Mouse (Mus musculus): ENCODE measurements around the gene Rps27l. TPM values are rescaled to one million over a fixed set of nuclear protein-coding genes. Genes with fewer than 3 reads are reported as not detected.

The Rps27l gene
- polyA plus RNA-seq, 1 experiment: 664 TPM

DNA sequence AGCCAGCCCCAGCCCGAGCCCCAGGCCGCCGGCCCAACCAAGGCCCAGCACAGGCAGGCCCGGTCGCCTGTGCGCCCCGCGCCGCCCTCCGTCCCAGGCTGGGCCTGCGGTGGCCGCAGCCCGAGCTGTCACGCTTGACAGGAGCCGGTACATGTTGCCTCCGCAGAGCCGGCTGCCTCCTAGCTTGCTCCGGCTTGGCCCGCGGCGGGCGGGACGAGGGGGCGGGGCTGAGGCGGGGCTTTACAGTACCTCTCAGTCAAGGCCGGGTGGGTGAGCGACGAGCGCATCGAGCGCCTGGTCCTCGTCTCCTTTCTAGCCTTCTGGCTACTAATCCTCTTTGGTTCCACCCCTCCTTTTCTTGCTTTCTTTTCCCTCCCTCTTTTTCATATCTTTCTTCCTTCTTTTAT lies 29.4 kb downstream of the Rps27l start, which contains the start of gene Lactb:
Lactb (minus strand) TSS at position 246 of the 407 bp plus-strand sequence.
- H3K27ac ChIP-seq (ENCODE audit: insufficient read depth, low read length): peak within 1 kb of the TSS; percentile 57; the same call in 1 of the 2 replicates
- peak within 1 kb of the TSS; percentile 67 for H3K4me3 ChIP-seq (ENCODE audit: insufficient read depth, low read length)
- TF ChIP-seq POLR2A (IDR thresholded peaks at IDR 0.05; ENCODE audit: low read depth, low read length): peak; percentile 74
- TF ChIP-seq CTCF (IDR thresholded peaks at IDR 0.05; ENCODE audit: borderline replicate concordance, insufficient read depth, low read length): no peak
- H3K4me1 ChIP-seq (ENCODE audit: control insufficient read depth, insufficient read depth, low read length): peaks cover 2% of the 10 kb centered on the region; the same call in 1 of the 2 replicates

DNA sequence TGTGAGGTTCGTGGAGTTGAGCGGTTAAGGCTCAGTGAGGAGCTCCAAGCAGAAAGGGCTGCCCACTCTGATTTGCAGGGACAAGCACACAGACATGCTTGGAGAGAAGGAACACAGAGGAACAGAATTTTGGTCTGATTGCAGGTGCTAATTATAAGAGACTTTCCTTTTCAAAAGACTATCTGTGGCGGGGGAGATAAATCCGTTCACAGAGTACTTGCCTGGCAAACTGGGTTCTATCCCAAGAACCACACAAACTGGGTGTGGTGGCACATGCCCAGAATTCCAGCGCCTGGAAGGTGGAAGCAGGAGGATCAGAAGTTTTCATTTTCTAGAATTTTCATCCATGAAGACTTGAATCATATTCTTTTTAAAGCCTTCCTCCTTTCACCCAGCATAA lies 31.2 kb downstream of the Rps27l start:
- H3K4me1 ChIP-seq (ENCODE audit: control insufficient read depth, insufficient read depth, low read length): peaks cover 2% of the 10 kb centered on the region; the same call in 1 of the 2 replicates
- H3K27ac ChIP-seq (ENCODE audit: insufficient read depth, low read length): no peak overlapping the region
- H3K4me3 ChIP-seq (ENCODE audit: insufficient read depth, low read length): no peak overlapping the region
- TF ChIP-seq POLR2A (IDR thresholded peaks at IDR 0.05; ENCODE audit: low read depth, low read length) (no peak), CTCF (IDR thresholded peaks at IDR 0.05; ENCODE audit: borderline replicate concordance, insufficient read depth, low read length) (no peak)

DNA sequence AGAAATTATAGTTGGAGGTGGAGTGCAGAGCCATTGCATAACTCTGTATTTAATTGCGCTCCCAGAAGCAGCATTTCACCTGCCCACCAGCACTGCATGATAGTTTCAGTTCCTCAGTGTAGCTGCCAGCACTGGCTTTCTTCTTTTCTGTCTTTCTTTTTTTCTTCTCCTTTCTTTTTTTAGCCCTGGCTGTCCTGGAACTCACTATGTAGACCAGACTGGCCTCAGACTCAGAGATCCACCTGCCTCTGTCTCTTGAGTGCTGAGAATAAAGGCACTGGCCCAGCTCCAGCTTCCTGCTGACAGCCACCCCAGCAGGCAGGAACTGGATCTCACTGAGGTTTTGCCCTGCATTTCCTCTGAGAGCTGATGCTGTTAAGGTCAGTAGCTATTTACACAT lies 32.1 kb downstream of the Rps27l start:
- Histone ChIP-seq H3K27ac (ENCODE audit: insufficient read depth, low read length) (no peak overlapping the region), H3K4me3 (ENCODE audit: insufficient read depth, low read length) (no peak overlapping the region), H3K4me1 (ENCODE audit: control insufficient read depth, insufficient read depth, low read length) (peaks cover 2% of the 10 kb centered on the region; the same call in 1 of the 2 replicates)
- TF ChIP-seq CTCF (IDR thresholded peaks at IDR 0.05; ENCODE audit: borderline replicate concordance, insufficient read depth, low read length): no peak
- no peak for TF ChIP-seq POLR2A (IDR thresholded peaks at IDR 0.05; ENCODE audit: low read depth, low read length)

DNA sequence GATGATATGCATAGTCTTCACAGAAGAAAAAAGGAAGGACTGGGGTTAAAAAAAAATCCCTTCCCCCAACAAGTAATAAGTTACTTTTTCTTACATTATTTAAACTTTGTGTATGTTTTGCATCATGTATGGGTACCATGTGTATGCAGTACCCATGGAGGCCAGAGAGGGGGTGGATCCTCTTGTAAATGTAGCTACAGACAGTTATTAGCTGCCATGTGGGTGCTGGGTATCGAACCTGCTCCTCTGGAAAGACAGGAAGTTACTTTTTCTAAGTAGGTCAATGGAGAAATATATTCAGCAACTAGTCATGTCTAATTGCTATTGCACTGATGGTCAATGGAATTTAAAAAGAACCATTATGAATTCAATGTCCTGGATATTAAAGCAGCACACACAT lies 32.6 kb downstream of the Rps27l start:
- Histone ChIP-seq H3K27ac (ENCODE audit: insufficient read depth, low read length) (no peak overlapping the region), H3K4me1 (ENCODE audit: control insufficient read depth, insufficient read depth, low read length) (no peaks in the 10 kb centered on the region), H3K4me3 (ENCODE audit: insufficient read depth, low read length) (no peak overlapping the region)
- TF ChIP-seq CTCF (IDR thresholded peaks at IDR 0.05; ENCODE audit: borderline replicate concordance, insufficient read depth, low read length) (no peak), POLR2A (IDR thresholded peaks at IDR 0.05; ENCODE audit: low read depth, low read length) (no peak)

DNA sequence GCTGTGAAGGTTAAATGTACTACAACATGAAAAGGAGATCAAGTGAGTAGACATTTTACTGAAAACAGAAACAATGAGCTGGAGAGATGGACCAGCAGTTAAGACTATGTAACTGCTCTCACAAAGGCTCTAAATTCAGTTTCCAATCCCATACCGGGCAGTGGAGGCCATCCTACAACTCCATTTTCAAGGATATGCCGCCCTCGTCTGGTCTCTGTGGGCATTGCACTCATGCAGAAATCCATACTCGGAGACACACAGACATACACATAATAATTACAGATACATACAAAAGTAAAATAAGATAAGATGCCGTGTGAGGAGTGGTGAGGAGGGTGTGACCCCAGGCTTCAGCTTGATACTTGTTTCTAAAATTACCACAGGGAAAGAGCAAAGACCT lies 34.6 kb downstream of the Rps27l start:
- H3K27ac ChIP-seq (ENCODE audit: insufficient read depth, low read length): no peak overlapping the region
- TF ChIP-seq CTCF (IDR thresholded peaks at IDR 0.05; ENCODE audit: borderline replicate concordance, insufficient read depth, low read length) (peak; percentile 49; the same call in 1 of the 2 replicates), POLR2A (IDR thresholded peaks at IDR 0.05; ENCODE audit: low read depth, low read length) (no peak)
- H3K4me1 ChIP-seq (ENCODE audit: control insufficient read depth, insufficient read depth, low read length): no peaks in the 10 kb centered on the region
- no peak overlapping the region for H3K4me3 ChIP-seq (ENCODE audit: insufficient read depth, low read length)

DNA sequence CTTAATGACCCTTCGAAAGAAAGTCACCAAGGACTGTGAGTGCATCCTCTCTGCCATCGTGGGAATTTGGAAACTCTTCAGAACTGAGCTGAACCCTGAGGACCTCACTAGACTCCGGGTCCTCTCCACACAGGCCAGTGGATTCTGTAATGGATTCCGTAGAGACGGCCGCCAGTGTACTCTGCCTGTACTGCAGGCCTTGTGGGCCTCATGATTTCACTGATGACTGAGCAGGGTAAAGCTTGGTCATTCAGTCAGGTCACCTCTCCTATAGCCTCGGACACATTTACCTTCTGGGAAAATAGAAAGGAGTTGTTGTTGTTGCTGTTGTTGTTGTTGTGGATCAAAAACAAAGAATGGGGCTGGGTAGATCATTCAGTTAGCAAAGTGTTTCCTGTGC lies 36.2 kb downstream of the Rps27l start:
- TF ChIP-seq CTCF (IDR thresholded peaks at IDR 0.05; ENCODE audit: borderline replicate concordance, insufficient read depth, low read length): no peak
- TF ChIP-seq POLR2A (IDR thresholded peaks at IDR 0.05; ENCODE audit: low read depth, low read length): no peak
- Histone ChIP-seq H3K27ac (ENCODE audit: insufficient read depth, low read length) (no peak overlapping the region), H3K4me3 (ENCODE audit: insufficient read depth, low read length) (no peak overlapping the region), H3K4me1 (ENCODE audit: control insufficient read depth, insufficient read depth, low read length) (peaks cover 3% of the 10 kb centered on the region; the same call in 1 of the 2 replicates)

DNA sequence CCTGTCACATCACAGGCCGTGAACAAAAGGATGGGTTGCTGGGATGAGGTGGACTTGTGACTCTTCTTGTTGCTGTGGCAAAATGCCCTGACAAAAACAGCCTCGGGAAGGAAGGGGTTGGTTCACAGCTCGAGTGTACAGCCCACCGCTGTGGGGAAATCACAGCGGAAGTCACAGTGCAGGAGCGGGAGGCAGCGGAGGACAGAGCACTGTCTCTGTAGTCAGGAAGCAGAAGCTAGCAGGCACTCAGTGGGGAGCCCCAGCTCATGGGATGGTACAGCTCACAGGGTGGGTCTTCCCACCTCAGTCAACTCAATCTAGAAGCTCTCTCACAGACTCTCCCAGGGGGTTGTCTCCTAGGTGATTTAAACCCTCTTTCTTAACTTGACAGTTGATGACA lies 39.5 kb downstream of the Rps27l start:
- TF ChIP-seq POLR2A (IDR thresholded peaks at IDR 0.05; ENCODE audit: low read depth, low read length): no peak
- no peak for TF ChIP-seq CTCF (IDR thresholded peaks at IDR 0.05; ENCODE audit: borderline replicate concordance, insufficient read depth, low read length)
- H3K27ac ChIP-seq (ENCODE audit: insufficient read depth, low read length): no peak overlapping the region
- H3K4me1 ChIP-seq (ENCODE audit: control insufficient read depth, insufficient read depth, low read length): peaks cover 13% of the 10 kb centered on the region
- H3K4me3 ChIP-seq (ENCODE audit: insufficient read depth, low read length): no peak overlapping the region

DNA sequence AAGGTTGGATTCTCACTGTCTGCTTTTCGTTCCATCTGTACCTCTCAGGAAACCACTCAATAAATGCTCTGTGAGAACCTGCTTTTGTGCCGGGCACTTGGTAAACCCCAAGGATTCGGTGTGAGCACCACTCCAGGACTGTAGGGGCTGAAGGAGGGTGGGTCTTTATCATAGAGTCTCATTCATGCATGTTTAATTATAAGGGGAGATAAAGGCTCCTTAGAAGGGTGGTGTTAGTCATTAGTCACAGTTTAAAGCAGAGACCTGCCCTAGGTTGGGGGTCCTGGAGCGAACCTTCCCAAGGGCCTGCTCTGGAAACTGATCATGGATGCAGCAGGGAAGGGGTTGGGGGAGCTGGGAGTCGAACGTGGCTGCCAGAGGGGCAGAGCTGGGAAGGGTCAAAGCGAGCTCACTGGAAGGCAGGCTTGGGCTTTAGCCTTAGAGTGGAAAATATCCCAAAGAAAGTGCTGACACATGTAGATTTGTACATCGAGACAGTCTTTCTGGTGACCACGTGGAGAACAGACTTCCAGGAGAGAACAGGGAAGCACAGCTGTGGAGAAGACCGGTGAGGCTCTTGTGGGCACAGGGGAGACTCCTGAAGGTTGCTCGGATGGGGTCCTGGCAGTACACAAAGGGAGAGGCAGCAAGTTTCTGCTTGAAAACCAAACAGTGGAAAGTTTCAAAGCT lies 42.5 kb downstream of the Rps27l start:
- H3K27ac ChIP-seq (ENCODE audit: insufficient read depth, low read length): peak overlapping the region; percentile 100
- TF ChIP-seq CTCF (IDR thresholded peaks at IDR 0.05; ENCODE audit: borderline replicate concordance, insufficient read depth, low read length): no peak
- no peak for TF ChIP-seq POLR2A (IDR thresholded peaks at IDR 0.05; ENCODE audit: low read depth, low read length)
- peaks cover 19% of the 10 kb centered on the region for H3K4me1 ChIP-seq (ENCODE audit: control insufficient read depth, insufficient read depth, low read length)
- no peak overlapping the region for H3K4me3 ChIP-seq (ENCODE audit: insufficient read depth, low read length)

DNA sequence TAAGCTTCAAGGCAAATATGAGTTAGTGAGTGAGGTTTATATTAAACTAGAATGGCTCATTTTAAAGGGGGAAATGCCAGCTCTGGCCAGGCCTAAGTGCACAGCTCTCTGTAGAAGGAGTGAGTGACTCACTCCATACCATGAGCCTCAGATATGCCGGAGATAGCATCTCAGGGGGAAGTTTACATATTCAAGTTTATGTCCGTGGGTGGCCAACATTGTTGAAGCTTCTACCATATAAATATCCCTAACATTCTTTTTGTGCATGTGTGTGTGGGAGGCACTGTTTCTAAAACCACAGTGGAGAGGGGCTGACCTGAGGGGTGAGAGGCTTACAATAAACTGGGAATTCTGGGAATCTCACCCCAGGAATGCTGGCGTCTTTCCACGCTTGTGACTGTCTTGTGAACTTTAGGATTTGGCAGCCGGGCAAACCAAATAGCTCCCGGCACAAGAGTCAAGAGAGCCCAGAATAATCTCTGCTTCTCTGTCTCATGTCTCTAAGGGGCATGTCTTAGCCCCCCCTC lies 43.1 kb downstream of the Rps27l start:
- TF ChIP-seq CTCF (IDR thresholded peaks at IDR 0.05; ENCODE audit: borderline replicate concordance, insufficient read depth, low read length): no peak
- no peak for TF ChIP-seq POLR2A (IDR thresholded peaks at IDR 0.05; ENCODE audit: low read depth, low read length)
- peak overlapping the region; percentile 100 for H3K27ac ChIP-seq (ENCODE audit: insufficient read depth, low read length)
- peaks cover 19% of the 10 kb centered on the region for H3K4me1 ChIP-seq (ENCODE audit: control insufficient read depth, insufficient read depth, low read length)
- no peak overlapping the region for H3K4me3 ChIP-seq (ENCODE audit: insufficient read depth, low read length)

DNA sequence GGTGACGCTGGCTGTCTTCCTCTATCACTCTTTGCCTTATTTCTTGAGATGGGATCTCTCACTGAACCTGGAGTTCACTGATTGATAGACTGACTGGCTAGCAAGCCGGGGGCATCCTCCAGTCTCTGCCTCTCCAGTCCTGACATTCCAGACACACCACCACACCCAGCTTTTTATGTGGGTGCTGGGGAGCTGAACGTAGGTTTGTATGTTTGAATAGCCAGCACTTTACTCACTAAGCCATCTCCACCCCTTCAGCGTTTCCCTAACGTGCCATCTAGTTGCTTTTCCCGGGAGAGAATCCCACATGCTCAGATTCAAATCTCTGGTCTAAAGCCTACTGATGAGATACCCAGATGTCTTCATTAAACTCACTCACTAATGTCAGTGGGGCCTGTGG lies 43.7 kb downstream of the Rps27l start:
- TF ChIP-seq POLR2A (IDR thresholded peaks at IDR 0.05; ENCODE audit: low read depth, low read length): no peak
- no peak for TF ChIP-seq CTCF (IDR thresholded peaks at IDR 0.05; ENCODE audit: borderline replicate concordance, insufficient read depth, low read length)
- peak overlapping the region; percentile 100 for H3K27ac ChIP-seq (ENCODE audit: insufficient read depth, low read length)
- H3K4me1 ChIP-seq (ENCODE audit: control insufficient read depth, insufficient read depth, low read length): peaks cover 19% of the 10 kb centered on the region
- H3K4me3 ChIP-seq (ENCODE audit: insufficient read depth, low read length): no peak overlapping the region
